Mouse (Mus musculus): ENCODE data around the gene Serpinb7.

Serpinb7 gene

GRCm38 (mm10) chr1:107496789-107497188 is 97.3 kb downstream of the Serpinb7 start:
- no peak for DNase-seq

GRCm38 (mm10) chr1:107502025-107502424 is 102.6 kb downstream of the Serpinb7 start:
- DNase-seq: no peak

Measured in kidney, postnatal 25 days (tissue).